ENCODE assay signal across 15 mouse cellular contexts in genomic region chr1:37009880-37010279, GRCm38 (mm10). TPM values are rescaled to one million over a fixed set of nuclear protein-coding genes. Genes with fewer than 3 reads are reported as not detected.
"Had no signal": no experiment of that assay in that cellular context is flagged by ENCODE, and none has a peak within 500 bp of the region (broad histone marks: within the 10 kb centered on the region; RNA-seq: fewer than 3 reads in every experiment).

No protein-coding gene starts in this region.

- H3K4me3 ChIP-seq: left cerebral cortex, adult 2 months; limb, embryonic 15.5 days; liver, embryonic 12.5 days; midbrain, embryonic 10.5 days; midbrain, embryonic 15.5 days; neural tube, embryonic 13.5 days had no signal

- H3K4me1 ChIP-seq: limb, embryonic 15.5 days; liver, embryonic 12.5 days; midbrain, embryonic 10.5 days; midbrain, embryonic 15.5 days; neural tube, embryonic 13.5 days had no signal

- H3K9me3 ChIP-seq: limb, embryonic 15.5 days; liver, embryonic 12.5 days; midbrain, embryonic 10.5 days; midbrain, embryonic 15.5 days; neural tube, embryonic 13.5 days had no signal

- H3K27ac ChIP-seq: kidney, postnatal 0 days; left cerebral cortex, adult 2 months; limb, embryonic 15.5 days; liver, embryonic 12.5 days; midbrain, embryonic 10.5 days; midbrain, embryonic 15.5 days; neural tube, embryonic 13.5 days had no signal

- DNase-seq: kidney, adult 8-10 months; kidney, postnatal 36 days; lung, embryonic 14.5 days; lung, postnatal 10 days; lung, postnatal 4 days; retina, postnatal 1 day; thymus, postnatal 36 days had no signal

- H3K36me3 ChIP-seq: limb, embryonic 15.5 days; liver, embryonic 12.5 days; midbrain, embryonic 10.5 days; midbrain, embryonic 15.5 days; neural tube, embryonic 13.5 days had no signal

- H3K27me3 ChIP-seq: limb, embryonic 15.5 days; liver, embryonic 12.5 days; midbrain, embryonic 15.5 days; neural tube, embryonic 13.5 days had no signal

- H3K9ac ChIP-seq: limb, embryonic 15.5 days; liver, embryonic 12.5 days; lung, embryonic 14.5 days; midbrain, embryonic 15.5 days; neural tube, embryonic 13.5 days had no signal

RNA-seq across cellular contexts. Expression of gene Vwa3b, which starts 16.5 kb away (rescaled TPM):
- total RNA-seq: monocyte, adult 5-6 weeks had no signal
- polyA plus RNA-seq: liver, embryonic 12.5 days; lung, embryonic 14.5 days had no signal
